Mouse (Mus musculus): ENCODE measurements around the gene Cd82. TPM values are rescaled to one million over a fixed set of nuclear protein-coding genes. Genes with fewer than 3 reads are reported as not detected.

Cd82 gene
- polyA plus RNA-seq, 1 experiment: 411 TPM

DNA sequence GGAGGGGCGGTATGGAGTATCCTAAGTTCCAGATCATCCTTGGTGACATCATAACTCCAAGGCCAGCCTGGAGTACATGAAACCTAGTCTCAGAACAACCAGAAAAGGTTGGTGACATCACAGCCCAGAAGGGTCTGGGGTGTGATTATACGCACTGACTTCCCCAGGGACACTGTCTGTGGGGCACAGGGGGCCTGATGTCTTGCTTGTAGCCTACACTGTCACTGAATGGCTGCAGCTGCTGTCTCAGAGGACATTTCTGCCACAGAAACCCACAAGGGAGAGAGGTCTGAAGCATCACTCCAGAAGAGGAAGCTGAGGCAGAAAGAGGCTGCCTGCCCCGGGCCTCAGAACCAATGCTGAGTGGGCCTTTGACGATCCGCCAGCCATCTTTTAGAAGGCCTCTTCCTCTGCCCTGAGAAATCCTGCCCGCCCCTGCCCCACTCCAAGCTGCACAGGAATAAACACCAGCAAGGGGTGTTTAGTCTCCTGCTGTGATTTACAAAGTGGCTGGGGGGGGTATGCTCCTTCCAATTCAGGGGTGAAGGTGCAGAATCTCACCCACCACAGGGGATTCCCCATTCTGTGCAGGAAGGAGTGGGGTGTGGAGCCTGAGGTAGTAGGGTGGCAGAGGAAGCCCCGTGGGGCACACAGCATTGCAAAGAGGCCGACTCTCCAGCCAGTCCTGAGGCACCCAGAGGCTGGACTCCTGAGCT is 35.8 kb downstream of the Cd82 start:
- H3K79me2 ChIP-seq (ENCODE audit: control insufficient read depth, insufficient read depth): no peaks in the 10 kb centered on the region
- no peak overlapping the region for H3K4me2 ChIP-seq (ENCODE audit: low read depth)
- TF ChIP-seq E2F4 (IDR thresholded peaks at IDR 0.05; ENCODE audit: insufficient read depth): no peak
- no peak for TF ChIP-seq MAX (IDR thresholded peaks at IDR 0.05; ENCODE audit: low read depth)
- no peak for TF ChIP-seq REST (IDR thresholded peaks at IDR 0.05; ENCODE audit: insufficient read depth, insufficient read length)
- TF ChIP-seq SRF (IDR thresholded peaks at IDR 0.05; ENCODE audit: control insufficient read depth, insufficient read length, low read depth): no peak
- TF ChIP-seq POLR2AphosphoS2 (IDR thresholded peaks at IDR 0.05; ENCODE audit: insufficient read length, low read depth): no peak
- TF ChIP-seq POLR2A (IDR thresholded peaks at IDR 0.05; ENCODE audit: insufficient read length, low read depth): no peak
- no peak for TF ChIP-seq CEBPB (IDR thresholded peaks at IDR 0.05; ENCODE audit: insufficient read depth, poor library complexity, severe bottlenecking)
- TF ChIP-seq TCF3 (IDR thresholded peaks at IDR 0.05; ENCODE audit: insufficient read length, low read depth): no peak
- TF ChIP-seq MYOG (IDR thresholded peaks at IDR 0.05; ENCODE audit: control insufficient read depth in 1 of 3, insufficient read depth in 1 of 3, insufficient read length in 2 of 3, low read depth in 2 of 3): no peak
- TF ChIP-seq MYOD1 (IDR thresholded peaks at IDR 0.05; ENCODE audit: control insufficient read depth in 1 of 3, insufficient read length in 2 of 3, low read depth in 2 of 3): no peak
- no peak for TF ChIP-seq TCF12 (IDR thresholded peaks at IDR 0.05; ENCODE audit: insufficient read depth, poor library complexity, severe bottlenecking)
- no peak overlapping the region for H3K4me3 ChIP-seq
- H3K36me3 ChIP-seq (ENCODE audit: control insufficient read depth, insufficient read depth): peaks cover 30% of the 10 kb centered on the region
- no peaks in the 10 kb centered on the region for H3K27me3 ChIP-seq (ENCODE audit: control insufficient read depth, insufficient read depth, insufficient read length)
- H3ac ChIP-seq (ENCODE audit: control insufficient read depth, insufficient read length): no peak overlapping the region

DNA sequence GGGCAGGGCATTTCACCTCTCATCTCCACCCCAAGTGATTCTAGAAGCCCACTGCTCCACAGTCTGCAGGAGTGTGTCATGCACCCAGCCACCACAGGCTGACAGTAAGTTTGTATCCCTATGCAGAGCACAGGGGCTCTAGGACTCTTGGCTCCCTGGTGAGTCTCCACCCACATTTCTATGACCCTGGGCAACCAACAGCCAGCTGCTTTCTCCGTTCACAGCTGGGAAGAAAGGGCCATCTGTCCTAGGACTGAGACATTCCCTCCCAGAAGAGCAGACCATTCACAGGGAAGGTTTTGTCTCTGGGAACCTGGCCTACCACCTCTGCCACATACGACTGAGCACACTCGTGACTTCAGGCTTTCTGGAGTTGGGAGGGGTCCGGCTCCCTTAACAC is 37.1 kb downstream of the Cd82 start:
- Histone ChIP-seq H3ac (ENCODE audit: control insufficient read depth, insufficient read length) (no peak overlapping the region), H3K27me3 (ENCODE audit: control insufficient read depth, insufficient read depth, insufficient read length) (no peaks in the 10 kb centered on the region), H3K36me3 (ENCODE audit: control insufficient read depth, insufficient read depth) (peaks cover 24% of the 10 kb centered on the region), H3K4me3 (no peak overlapping the region), H3K4me2 (ENCODE audit: low read depth) (no peak overlapping the region), H3K79me2 (ENCODE audit: control insufficient read depth, insufficient read depth) (no peaks in the 10 kb centered on the region)
- TF ChIP-seq USF1 (IDR thresholded peaks at IDR 0.05; ENCODE audit: low read depth) (no peak), MYOD1 (IDR thresholded peaks at IDR 0.05; ENCODE audit: control insufficient read depth in 1 of 3, insufficient read length in 2 of 3, low read depth in 2 of 3) (peak in 2 of 3 experiments; percentile 20 to 32), POLR2A (IDR thresholded peaks at IDR 0.05; ENCODE audit: insufficient read length, low read depth) (no peak)

DNA sequence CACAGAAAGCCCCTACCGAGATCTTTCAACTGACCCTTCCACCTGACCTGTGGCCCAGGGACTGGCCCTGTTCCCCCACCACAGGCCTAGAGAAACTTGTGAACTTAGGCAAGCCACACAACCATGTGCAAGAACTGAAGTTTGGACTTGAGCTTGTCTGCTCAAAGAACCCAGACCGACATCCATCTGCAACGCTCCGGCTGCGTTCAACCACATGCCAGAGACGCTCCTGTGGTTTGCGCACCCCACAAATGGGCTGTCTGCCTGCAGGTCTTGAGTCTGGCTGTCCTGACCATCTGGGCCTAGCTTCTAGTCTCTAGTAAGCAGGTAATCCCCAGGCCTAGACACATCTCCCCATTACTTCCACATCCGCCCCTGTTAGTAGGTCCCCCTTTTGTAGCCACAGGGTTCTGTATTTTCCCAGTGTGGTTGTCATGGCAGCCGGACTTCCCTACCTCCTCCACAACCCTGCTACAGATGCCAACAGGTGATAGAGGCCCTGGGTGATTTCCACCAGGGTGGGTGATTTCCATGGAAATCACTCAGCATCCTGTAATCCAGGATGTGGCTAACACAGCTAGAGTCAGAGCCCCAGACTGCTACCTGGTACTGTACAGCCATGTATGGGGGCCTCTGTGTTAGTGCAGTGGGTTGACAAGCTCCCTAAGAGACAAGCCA is 38.5 kb downstream of the Cd82 start:
- no peak overlapping the region for H3K4me3 ChIP-seq
- no peaks in the 10 kb centered on the region for H3K79me2 ChIP-seq (ENCODE audit: control insufficient read depth, insufficient read depth)
- H3K4me2 ChIP-seq (ENCODE audit: low read depth): no peak overlapping the region
- TF ChIP-seq POLR2A (IDR thresholded peaks at IDR 0.05; ENCODE audit: insufficient read length, low read depth) (peak; percentile 21), POLR2AphosphoS2 (IDR thresholded peaks at IDR 0.05; ENCODE audit: insufficient read length, low read depth) (no peak), SRF (IDR thresholded peaks at IDR 0.05; ENCODE audit: control insufficient read depth, insufficient read length, low read depth) (no peak)
- H3K27me3 ChIP-seq (ENCODE audit: control insufficient read depth, insufficient read depth, insufficient read length): no peaks in the 10 kb centered on the region
- H3K36me3 ChIP-seq (ENCODE audit: control insufficient read depth, insufficient read depth): peaks cover 23% of the 10 kb centered on the region
- H3ac ChIP-seq (ENCODE audit: control insufficient read depth, insufficient read length): no peak overlapping the region

DNA sequence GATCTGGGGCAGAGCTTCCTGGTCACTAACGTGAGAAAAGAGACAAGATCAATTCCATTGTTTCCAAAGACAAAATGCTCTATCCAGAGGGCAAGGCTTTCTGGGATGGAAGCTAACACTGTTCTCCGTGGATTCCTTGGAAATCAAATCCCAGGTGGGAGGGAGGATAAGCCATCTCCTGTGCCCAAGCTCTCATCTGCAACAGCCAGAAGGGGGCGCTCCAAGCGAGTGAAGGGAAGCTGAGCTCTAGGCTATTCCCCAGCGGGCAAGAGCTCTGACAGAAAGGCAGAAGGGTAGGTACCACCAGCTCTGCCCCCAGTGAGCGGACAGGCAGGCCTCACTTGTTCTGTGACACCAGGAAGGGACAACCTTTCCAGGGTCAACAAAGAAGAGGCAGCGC is 41.6 kb downstream of the Cd82 start:
- Histone ChIP-seq H3K36me3 (ENCODE audit: control insufficient read depth, insufficient read depth) (peaks cover 9% of the 10 kb centered on the region), H3ac (ENCODE audit: control insufficient read depth, insufficient read length) (no peak overlapping the region), H3K27me3 (ENCODE audit: control insufficient read depth, insufficient read depth, insufficient read length) (no peaks in the 10 kb centered on the region), H3K79me2 (ENCODE audit: control insufficient read depth, insufficient read depth) (no peaks in the 10 kb centered on the region), H3K4me3 (no peak overlapping the region), H3K4me2 (ENCODE audit: low read depth) (no peak overlapping the region)
- TF ChIP-seq USF1 (IDR thresholded peaks at IDR 0.05; ENCODE audit: low read depth): no peak

DNA sequence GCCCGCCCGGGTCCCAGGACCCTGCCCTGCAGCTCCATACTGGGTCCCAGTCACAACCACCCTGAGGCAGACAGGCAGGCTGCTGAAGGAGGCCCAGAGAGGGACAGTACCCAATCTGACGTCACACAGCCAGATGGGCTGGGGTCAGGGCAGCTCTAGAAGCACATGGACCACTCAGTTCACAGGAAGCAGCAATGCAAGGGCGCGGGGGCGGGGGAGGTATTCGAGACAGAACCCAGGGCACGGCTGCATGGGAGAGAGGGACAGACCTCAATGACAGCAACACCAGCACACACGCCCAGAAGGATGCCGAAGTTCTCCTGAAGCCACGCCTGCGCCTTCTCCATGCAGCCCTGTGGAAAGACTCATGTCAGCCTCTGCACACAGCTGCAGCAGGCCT is 43.0 kb downstream of the Cd82 start:
- Histone ChIP-seq H3K79me2 (ENCODE audit: control insufficient read depth, insufficient read depth) (no peaks in the 10 kb centered on the region), H3K4me3 (no peak overlapping the region), H3K4me2 (ENCODE audit: low read depth) (no peak overlapping the region), H3ac (ENCODE audit: control insufficient read depth, insufficient read length) (no peak overlapping the region), H3K27me3 (ENCODE audit: control insufficient read depth, insufficient read depth, insufficient read length) (no peaks in the 10 kb centered on the region), H3K36me3 (ENCODE audit: control insufficient read depth, insufficient read depth) (peaks cover 6% of the 10 kb centered on the region)
- peak; percentile 61 for TF ChIP-seq POLR2AphosphoS2 (IDR thresholded peaks at IDR 0.05; ENCODE audit: insufficient read length, low read depth)
- peak; percentile 37 for TF ChIP-seq POLR2A (IDR thresholded peaks at IDR 0.05; ENCODE audit: insufficient read length, low read depth)
- no peak for TF ChIP-seq REST (IDR thresholded peaks at IDR 0.05; ENCODE audit: insufficient read depth, insufficient read length)
- TF ChIP-seq MYOD1 (IDR thresholded peaks at IDR 0.05; ENCODE audit: control insufficient read depth in 1 of 3, insufficient read length in 2 of 3, low read depth in 2 of 3): no peak
- no peak for TF ChIP-seq CEBPB (IDR thresholded peaks at IDR 0.05; ENCODE audit: insufficient read depth, poor library complexity, severe bottlenecking)
- TF ChIP-seq SRF (IDR thresholded peaks at IDR 0.05; ENCODE audit: control insufficient read depth, insufficient read length, low read depth): no peak

Measured in myocyte (in vitro differentiated cells).